Mouse (Mus musculus): ENCODE measurements around the gene Zmiz1.

DNA sequence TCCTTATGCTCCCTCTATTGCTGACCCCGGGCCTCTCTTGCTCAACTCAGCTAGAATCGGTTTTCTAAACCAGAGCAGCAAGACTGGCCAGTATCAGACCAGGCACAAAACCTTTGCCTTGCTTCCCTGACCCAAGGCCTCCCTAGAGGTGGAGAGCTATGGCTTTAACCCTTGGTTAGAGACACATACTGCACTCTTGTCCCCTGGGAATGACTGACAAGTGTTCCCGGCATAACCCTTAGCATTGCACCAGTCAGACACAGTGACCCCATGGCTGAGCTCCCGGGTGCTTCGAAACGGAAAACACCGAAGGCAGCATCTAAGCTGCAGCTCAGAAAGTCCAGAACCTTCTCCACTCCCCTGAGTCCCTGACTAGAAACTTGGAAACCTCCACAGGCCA is 120.6 kb downstream of the Zmiz1 start:
- TF ChIP-seq USF1 (IDR thresholded peaks at IDR 0.05; ENCODE audit: low read depth), result no peak
- TF ChIP-seq POLR2A (IDR thresholded peaks at IDR 0.05; ENCODE audit: insufficient read length, low read depth), result no peak
- no peak for TF ChIP-seq MAX (IDR thresholded peaks at IDR 0.05; ENCODE audit: low read depth)
- no peak for TF ChIP-seq E2F4 (IDR thresholded peaks at IDR 0.05; ENCODE audit: insufficient read depth)
- no peak for TF ChIP-seq TCF12 (IDR thresholded peaks at IDR 0.05; ENCODE audit: insufficient read depth, poor library complexity, severe bottlenecking)
- TF ChIP-seq MYOD1 (IDR thresholded peaks at IDR 0.05; ENCODE audit: control insufficient read depth in 1 of 3, insufficient read length in 2 of 3, low read depth in 2 of 3), result no peak
- no peak for TF ChIP-seq CEBPB (IDR thresholded peaks at IDR 0.05; ENCODE audit: insufficient read depth, poor library complexity, severe bottlenecking)
- no peak for TF ChIP-seq REST (IDR thresholded peaks at IDR 0.05; ENCODE audit: insufficient read depth, insufficient read length)
- TF ChIP-seq MYOG (IDR thresholded peaks at IDR 0.05; ENCODE audit: control insufficient read depth in 1 of 3, insufficient read depth in 1 of 3, insufficient read length in 2 of 3, low read depth in 2 of 3), result no peak
